Mouse (Mus musculus): Measurements from ENCODE around the gene Ubash3b. TPM values are rescaled to one million over a fixed set of nuclear protein-coding genes. Genes with fewer than 3 reads are reported as not detected.

The Ubash3b gene
- polyA plus RNA-seq, 1 experiment from 2014 or later, result 7.5 TPM

GRCm38 (mm10) chr9:41072786-41073185 lies 88.7 kb downstream of the Ubash3b start:
- no peak overlapping the region for H3K27ac ChIP-seq (ENCODE audit: low read length)
- no peak for ATAC-seq (ENCODE audit: low FRiP score, low TSS enrichment)
- no peaks in the 10 kb centered on the region for H3K9me3 ChIP-seq (ENCODE audit: low read length)
- no peaks in the 10 kb centered on the region for H3K27me3 ChIP-seq (ENCODE audit: insufficient read depth, low read length)
- no peak overlapping the region for H3K4me2 ChIP-seq (replicated peaks; ENCODE audit: low read depth, low read length)
- no peak overlapping the region for H3K9ac ChIP-seq (replicated peaks; ENCODE audit: low read length)
- no peaks in the 10 kb centered on the region for H3K36me3 ChIP-seq (ENCODE audit: insufficient read depth, low read length)
- H3K4me1 ChIP-seq (ENCODE audit: insufficient read depth, low read length), result peaks cover 10% of the 10 kb centered on the region
- no peak overlapping the region for H3K4me3 ChIP-seq (ENCODE audit: low read length)
- WGBS, result 54% methylated on average over 6 of the region's 6 CpGs

GRCm38 (mm10) chr9:41071906-41072511 lies 89.5 kb downstream of the Ubash3b start:
- Histone ChIP-seq H3K4me2 (replicated peaks; ENCODE audit: low read depth, low read length) (no peak overlapping the region), H3K4me3 (ENCODE audit: low read length) (no peak overlapping the region), H3K4me1 (ENCODE audit: insufficient read depth, low read length) (peaks cover 10% of the 10 kb centered on the region), H3K9ac (replicated peaks; ENCODE audit: low read length) (no peak overlapping the region), H3K36me3 (ENCODE audit: insufficient read depth, low read length) (no peaks in the 10 kb centered on the region), H3K9me3 (ENCODE audit: low read length) (no peaks in the 10 kb centered on the region), H3K27me3 (ENCODE audit: insufficient read depth, low read length) (no peaks in the 10 kb centered on the region), H3K27ac (ENCODE audit: low read length) (no peak overlapping the region)
- no peak for ATAC-seq (ENCODE audit: low FRiP score, low TSS enrichment)
- 70% methylated on average over 3 of the region's 3 CpGs for WGBS

- H3K27me3 ChIP-seq (ENCODE audit: insufficient read depth, low read length), result no peaks in the 10 kb centered on the region
- no peak overlapping the region for H3K27ac ChIP-seq (ENCODE audit: low read length)
- 52% methylated on average over 5 of the region's 5 CpGs for WGBS
- no peaks in the 10 kb centered on the region for H3K36me3 ChIP-seq (ENCODE audit: insufficient read depth, low read length)
- no peak overlapping the region for H3K4me2 ChIP-seq (replicated peaks; ENCODE audit: low read depth, low read length)
- H3K9me3 ChIP-seq (ENCODE audit: low read length), result no peaks in the 10 kb centered on the region
- no peak for ATAC-seq (ENCODE audit: low FRiP score, low TSS enrichment)
- H3K4me3 ChIP-seq (ENCODE audit: low read length), result no peak overlapping the region
- H3K9ac ChIP-seq (replicated peaks; ENCODE audit: low read length), result no peak overlapping the region
- peaks cover 10% of the 10 kb centered on the region for H3K4me1 ChIP-seq (ENCODE audit: insufficient read depth, low read length)
Measured at GRCm38 (mm10) chr9:41070761-41071181, 90.7 kb downstream of the Ubash3b start.

- 90% methylated on average over 5 of the region's 5 CpGs for WGBS
- H3K27ac ChIP-seq (ENCODE audit: low read length), result no peak overlapping the region
- no peaks in the 10 kb centered on the region for H3K27me3 ChIP-seq (ENCODE audit: insufficient read depth, low read length)
- no peak overlapping the region for H3K4me2 ChIP-seq (replicated peaks; ENCODE audit: low read depth, low read length)
- no peaks in the 10 kb centered on the region for H3K36me3 ChIP-seq (ENCODE audit: insufficient read depth, low read length)
- no peak for ATAC-seq (ENCODE audit: low FRiP score, low TSS enrichment)
- H3K9ac ChIP-seq (replicated peaks; ENCODE audit: low read length), result no peak overlapping the region
- H3K9me3 ChIP-seq (ENCODE audit: low read length), result no peaks in the 10 kb centered on the region
- H3K4me1 ChIP-seq (ENCODE audit: insufficient read depth, low read length), result peaks cover 10% of the 10 kb centered on the region
- no peak overlapping the region for H3K4me3 ChIP-seq (ENCODE audit: low read length)
Measured at GRCm38 (mm10) chr9:41069509-41069908, 92.0 kb downstream of the Ubash3b start.

GRCm38 (mm10) chr9:41061446-41061845 lies 100.1 kb downstream of the Ubash3b start:
- Histone ChIP-seq H3K27ac (ENCODE audit: low read length) (peak overlapping the region; percentile 21; the same call in 1 of the 2 replicates), H3K9me3 (ENCODE audit: low read length) (no peaks in the 10 kb centered on the region), H3K4me2 (replicated peaks; ENCODE audit: low read depth, low read length) (no peak overlapping the region), H3K27me3 (ENCODE audit: insufficient read depth, low read length) (no peaks in the 10 kb centered on the region), H3K9ac (replicated peaks; ENCODE audit: low read length) (no peak overlapping the region), H3K36me3 (ENCODE audit: insufficient read depth, low read length) (no peaks in the 10 kb centered on the region), H3K4me3 (ENCODE audit: low read length) (no peak overlapping the region), H3K4me1 (ENCODE audit: insufficient read depth, low read length) (peaks cover 12% of the 10 kb centered on the region)
- 48% methylated on average over 5 of the region's 5 CpGs for WGBS
- ATAC-seq (ENCODE audit: low FRiP score, low TSS enrichment), result no peak

- WGBS, result 79% methylated on average over 6 of the region's 6 CpGs
- no peak overlapping the region for H3K4me3 ChIP-seq (ENCODE audit: low read length)
- H3K9me3 ChIP-seq (ENCODE audit: low read length), result no peaks in the 10 kb centered on the region
- H3K27ac ChIP-seq (ENCODE audit: low read length), result no peak overlapping the region
- no peak overlapping the region for H3K4me2 ChIP-seq (replicated peaks; ENCODE audit: low read depth, low read length)
- no peaks in the 10 kb centered on the region for H3K27me3 ChIP-seq (ENCODE audit: insufficient read depth, low read length)
- no peaks in the 10 kb centered on the region for H3K36me3 ChIP-seq (ENCODE audit: insufficient read depth, low read length)
- H3K9ac ChIP-seq (replicated peaks; ENCODE audit: low read length), result no peak overlapping the region
- H3K4me1 ChIP-seq (ENCODE audit: insufficient read depth, low read length), result peaks cover 12% of the 10 kb centered on the region
- ATAC-seq (ENCODE audit: low FRiP score, low TSS enrichment), result no peak
Measured at GRCm38 (mm10) chr9:41060617-41061016, 100.9 kb downstream of the Ubash3b start.

GRCm38 (mm10) chr9:41058765-41059535 lies 102.5 kb downstream of the Ubash3b start:
- H3K4me2 ChIP-seq (replicated peaks; ENCODE audit: low read depth, low read length), result no peak overlapping the region
- 0 out of 2 replicates have a peak, but pooled peaks cover under 1% of the 10 kb centered on the region for H3K9me3 ChIP-seq (ENCODE audit: low read length)
- H3K27me3 ChIP-seq (ENCODE audit: insufficient read depth, low read length), result no peaks in the 10 kb centered on the region
- no peak overlapping the region for H3K4me3 ChIP-seq (ENCODE audit: low read length)
- WGBS, result 30% methylated on average over 8 of the region's 8 CpGs
- H3K27ac ChIP-seq (ENCODE audit: low read length), result no peak overlapping the region
- ATAC-seq (ENCODE audit: low FRiP score, low TSS enrichment), result no peak
- H3K36me3 ChIP-seq (ENCODE audit: insufficient read depth, low read length), result no peaks in the 10 kb centered on the region
- H3K4me1 ChIP-seq (ENCODE audit: insufficient read depth, low read length), result peaks cover 12% of the 10 kb centered on the region
- H3K9ac ChIP-seq (replicated peaks; ENCODE audit: low read length), result no peak overlapping the region

GRCm38 (mm10) chr9:41054166-41054565 lies 107.3 kb downstream of the Ubash3b start:
- Histone ChIP-seq H3K27me3 (ENCODE audit: insufficient read depth, low read length) (no peaks in the 10 kb centered on the region), H3K9ac (replicated peaks; ENCODE audit: low read length) (no peak overlapping the region), H3K4me3 (ENCODE audit: low read length) (no peak overlapping the region), H3K4me2 (replicated peaks; ENCODE audit: low read depth, low read length) (no peak overlapping the region), H3K36me3 (ENCODE audit: insufficient read depth, low read length) (no peaks in the 10 kb centered on the region), H3K9me3 (ENCODE audit: low read length) (peaks cover 4% of the 10 kb centered on the region; the same call in 1 of the 2 replicates), H3K4me1 (ENCODE audit: insufficient read depth, low read length) (peaks cover 9% of the 10 kb centered on the region; the same call in 1 of the 2 replicates), H3K27ac (ENCODE audit: low read length) (no peak overlapping the region)
- WGBS, result 81% methylated on average over 9 of the region's 9 CpGs
- ATAC-seq (ENCODE audit: low FRiP score, low TSS enrichment), result no peak

- no peak for ATAC-seq (ENCODE audit: low FRiP score, low TSS enrichment)
- WGBS, result 55% methylated on average over 4 of the region's 4 CpGs
- Histone ChIP-seq H3K36me3 (ENCODE audit: insufficient read depth, low read length) (no peaks in the 10 kb centered on the region), H3K9me3 (ENCODE audit: low read length) (peaks cover 4% of the 10 kb centered on the region; the same call in 1 of the 2 replicates), H3K4me3 (ENCODE audit: low read length) (no peak overlapping the region), H3K4me2 (replicated peaks; ENCODE audit: low read depth, low read length) (no peak overlapping the region), H3K9ac (replicated peaks; ENCODE audit: low read length) (no peak overlapping the region), H3K27me3 (ENCODE audit: insufficient read depth, low read length) (no peaks in the 10 kb centered on the region), H3K27ac (ENCODE audit: low read length) (no peak overlapping the region), H3K4me1 (ENCODE audit: insufficient read depth, low read length) (0 out of 2 replicates have a peak, but pooled peaks cover 3% of the 10 kb centered on the region)
Measured at GRCm38 (mm10) chr9:41053478-41053877, 108.0 kb downstream of the Ubash3b start.

Data from kidney, embryonic 16.5 days (tissue).